Mouse (Mus musculus) frontal cortex, postnatal 10 days (tissue): Measurements from ENCODE around the gene Nenf.

ENCODE experiments used
- DNase-seq, 2 experiments: peaks; one replicate each; pipeline ENCODE4 v3.0.0; 2022; ENCODE audit warnings: low spot score in 2 of 2, mixed read lengths in 1 of 2

The Nenf gene

GRCm38 (mm10) chr1:191283110-191284040 lies 34.6 kb downstream of the Nenf start:
- DNase-seq: no peak

- no peak for DNase-seq
Measured at GRCm38 (mm10) chr1:191282319-191282718, 35.7 kb downstream of the Nenf start.

- DNase-seq: no peak
Measured at GRCm38 (mm10) chr1:191281171-191281570, 36.8 kb downstream of the Nenf start.

- DNase-seq: no peak
Measured at GRCm38 (mm10) chr1:191278324-191278723, 39.7 kb downstream of the Nenf start.

- no peak for DNase-seq
Measured at GRCm38 (mm10) chr1:191277549-191278059, 40.4 kb downstream of the Nenf start.

- DNase-seq: no peak
Measured at GRCm38 (mm10) chr1:191276181-191276580, 41.8 kb downstream of the Nenf start.

GRCm38 (mm10) chr1:191275527-191275926 lies 42.5 kb downstream of the Nenf start:
- DNase-seq: peak in 1 of 2 experiments; percentile 64

- no peak for DNase-seq
Measured at GRCm38 (mm10) chr1:191272660-191273059, 45.3 kb downstream of the Nenf start.

- peak in 1 of 2 experiments; percentile 37 for DNase-seq
Measured at GRCm38 (mm10) chr1:191269648-191269952, 48.4 kb downstream of the Nenf start.

GRCm38 (mm10) chr1:191268797-191269647 lies 49.0 kb downstream of the Nenf start:
- DNase-seq: no peak

GRCm38 (mm10) chr1:191267856-191268255 lies 50.1 kb downstream of the Nenf start:
- no peak for DNase-seq

GRCm38 (mm10) chr1:191267162-191267561 lies 50.8 kb downstream of the Nenf start:
- no peak for DNase-seq

GRCm38 (mm10) chr1:191263471-191263870 lies 54.5 kb downstream of the Nenf start:
- DNase-seq: no peak

- DNase-seq: no peak
Measured at GRCm38 (mm10) chr1:191261861-191262260, 56.1 kb downstream of the Nenf start.

- DNase-seq: no peak
Measured at GRCm38 (mm10) chr1:191259661-191260060, 58.3 kb downstream of the Nenf start.

GRCm38 (mm10) chr1:191259121-191259520 lies 58.9 kb downstream of the Nenf start:
- no peak for DNase-seq

- DNase-seq: no peak
Measured at GRCm38 (mm10) chr1:191258521-191258920, 59.5 kb downstream of the Nenf start.

GRCm38 (mm10) chr1:191257981-191258380 lies 60.0 kb downstream of the Nenf start:
- no peak for DNase-seq

GRCm38 (mm10) chr1:191257351-191257771 lies 60.6 kb downstream of the Nenf start:
- no peak for DNase-seq
